Mouse (Mus musculus) forebrain, embryonic 13.5 days (tissue): ENCODE measurements at regions not wholly inside any gene's neighbourhood (a gene's known extent, or its start where the extent isn't known, plus 50 kb on each side); places are given as distances from the start of the nearest gene placed in this dataset.
A peak's percentile ranks its signal among the peaks of the same experiment; 100 is the strongest.

Source experiments
- ATAC-seq: fragments of 200-750 bp; cut with Nextera tagmentation; 2 replicates; pipeline ENCODE4 v1.8.0; 2017
- H3K27ac ChIP-seq: fragments of 300-500 bp; sonication (generic); 2 replicates; pipeline ENCODE4 v1.5.1; 2015; ENCODE audit warnings: inconsistent platforms, mild to moderate bottlenecking, moderate library complexity
- H3K27me3 ChIP-seq: fragments of 300-500 bp; sonication (generic); 2 replicates; pipeline ENCODE4 v1.6.1; 2015; ENCODE audit warnings: mild to moderate bottlenecking, inconsistent platforms
- H3K36me3 ChIP-seq: fragments of 300-500 bp; sonication (generic); 2 replicates; pipeline ENCODE4 v1.6.1; 2015; ENCODE audit warnings: mild to moderate bottlenecking, inconsistent platforms; ENCODE audit not compliant: poor library complexity, severe bottlenecking
- H3K4me1 ChIP-seq: fragments of 300-500 bp; sonication (generic); 2 replicates; pipeline ENCODE4 v1.6.1; 2015; ENCODE audit warnings: inconsistent platforms
- H3K4me2 ChIP-seq: fragments of 300-500 bp; sonication (generic); 2 replicates; pipeline ENCODE4 v1.6.1; 2015; ENCODE audit warnings: inconsistent platforms, mild to moderate bottlenecking, moderate library complexity
- H3K4me3 ChIP-seq: fragments of 300-500 bp; sonication (generic); 2 replicates; pipeline ENCODE4 v1.5.1; 2015; ENCODE audit warnings: mild to moderate bottlenecking, inconsistent platforms
- H3K9ac ChIP-seq: fragments of 300-500 bp; sonication (generic); 2 replicates; pipeline ENCODE4 v1.6.1; 2015; ENCODE audit warnings: mild to moderate bottlenecking, inconsistent platforms
- H3K9me3 ChIP-seq: fragments of 300-500 bp; sonication (generic); replicated peaks from 2 replicates; pipeline ENCODE4 v1.6.1; 2016; ENCODE audit warnings: inconsistent platforms
- WGBS: fragments of 180-500 bp; shearing (Covaris S2); methylation state at CpG from one replicate; pipeline ENCODE4 v1.1.7; 2015; 5-methylcytosine and 5-hydroxymethylcytosine counted together

DNA sequence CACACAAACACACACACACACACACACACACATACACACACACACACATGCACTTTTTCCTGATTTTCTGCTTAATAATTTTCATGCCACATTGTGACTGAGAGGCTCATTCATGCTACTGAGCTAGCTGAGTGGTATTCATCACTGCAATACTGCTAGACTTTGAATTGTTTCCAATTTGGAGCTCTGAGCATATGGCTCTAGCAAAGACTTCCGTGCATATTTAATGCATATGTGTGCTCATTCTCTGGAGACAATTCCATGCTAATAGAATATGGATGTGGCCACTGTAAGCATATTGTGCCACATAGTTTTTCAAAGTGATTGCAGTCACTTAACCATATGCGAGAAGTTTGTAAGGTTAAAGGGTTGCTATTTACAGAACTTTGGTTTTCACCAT is 432.4 kb upstream of the Gnpda2 start:
- 53% methylated on average over 2 of the region's 2 CpGs for WGBS
- H3K27me3 ChIP-seq, result no peaks in the 10 kb centered on the region
- no peak overlapping the region for H3K9ac ChIP-seq
- no peaks in the 10 kb centered on the region for H3K4me1 ChIP-seq
- H3K4me2 ChIP-seq, result no peak overlapping the region
- no peak overlapping the region for H3K4me3 ChIP-seq
- no peak overlapping the region for H3K27ac ChIP-seq
- no peaks in the 10 kb centered on the region for H3K9me3 ChIP-seq
- ATAC-seq, result peak; percentile 98
- no peaks in the 10 kb centered on the region for H3K36me3 ChIP-seq

DNA sequence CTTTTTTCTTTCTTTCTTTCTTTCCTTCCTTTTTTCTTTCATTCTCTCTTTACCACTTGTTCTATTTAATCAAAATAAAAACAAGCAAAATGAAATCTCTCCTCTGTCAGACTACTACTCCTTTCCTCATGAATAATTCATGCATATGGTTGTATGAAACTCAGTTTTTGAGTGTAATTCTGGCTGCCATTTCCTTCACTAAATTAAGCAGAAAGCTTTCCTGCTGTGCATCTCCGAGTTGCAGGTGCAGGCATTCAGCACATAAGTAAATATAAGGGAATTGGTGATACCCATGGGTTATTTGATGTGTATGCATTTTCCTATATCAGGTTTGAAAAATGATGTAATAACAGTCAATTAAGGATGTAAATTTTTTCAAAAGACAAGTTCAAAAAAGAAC is 419.8 kb upstream of the Gnpda2 start:
- no peaks in the 10 kb centered on the region for H3K9me3 ChIP-seq
- H3K4me3 ChIP-seq, result no peak overlapping the region
- no peaks in the 10 kb centered on the region for H3K36me3 ChIP-seq
- no peak overlapping the region for H3K4me2 ChIP-seq
- no peak overlapping the region for H3K9ac ChIP-seq
- no peaks in the 10 kb centered on the region for H3K27me3 ChIP-seq
- no peak overlapping the region for H3K27ac ChIP-seq
- H3K4me1 ChIP-seq, result no peaks in the 10 kb centered on the region
- no peak for ATAC-seq
- WGBS, result 33% methylated on average over 1 of the region's 1 CpGs
